Mouse (Mus musculus) liver, embryonic 14.5 days (tissue): Measurements from ENCODE around the gene Bzw2. TPM values are rescaled to one million over a fixed set of nuclear protein-coding genes. Genes with fewer than 3 reads are reported as not detected.

Source experiments
- ATAC-seq: fragments of 200-750 bp; cut with Nextera tagmentation; 2 replicates; pipeline ENCODE4 v1.8.0; 2017; ENCODE audit warnings: moderate number of reproducible peaks, mild to moderate bottlenecking, moderate library complexity; ENCODE audit not compliant: insufficient read depth
- DNase-seq, 3 experiments: peaks; one replicate each; pipeline ENCODE4 v3.0.0-alpha.2; 2012 to 2013; ENCODE audit warnings: low read depth in 3 of 3, low spot score in 3 of 3
- H3K27ac ChIP-seq: fragments of 300-500 bp; sonication (generic); 2 replicates; pipeline ENCODE4 v1.5.1; 2014; ENCODE audit warnings: moderate library complexity, mild to moderate bottlenecking, control low read depth, inconsistent platforms
- H3K27me3 ChIP-seq: fragments of 300-500 bp; sonication (generic); 2 replicates; pipeline ENCODE4 v1.6.1; 2014; ENCODE audit warnings: mild to moderate bottlenecking, low read length, moderate library complexity; ENCODE audit not compliant: control insufficient read depth, insufficient read depth
- H3K36me3 ChIP-seq: fragments of 300-500 bp; sonication (generic); replicated peaks from 2 replicates; pipeline ENCODE4 v1.6.1; 2014; ENCODE audit warnings: low read depth; ENCODE audit not compliant: control insufficient read depth, insufficient read depth
- H3K4me1 ChIP-seq, 2 experiments: fragments of 200-500 bp in 1 of 2; fragments of 300-500 bp in 1 of 2; sonication (generic) in 1 of 2; replicated peaks; 2 replicates each; pipeline ENCODE4 v1.6.1; 2012 to 2014; ENCODE audit warnings: antibody characterized with exemption in 1 of 2, inconsistent platforms in 1 of 2, low read length in 1 of 2; ENCODE audit not compliant: control insufficient read depth in 2 of 2, insufficient read depth in 2 of 2
- H3K4me2 ChIP-seq: fragments of 300-500 bp; sonication (generic); 2 replicates; pipeline ENCODE4 v1.6.1; 2014; ENCODE audit warnings: low read depth, mild to moderate bottlenecking, control low read depth, moderate library complexity
- H3K4me3 ChIP-seq, 2 experiments: fragments of 200-500 bp in 1 of 2; fragments of 300-500 bp in 1 of 2; sonication (generic) in 1 of 2; 2 replicates each; pipeline ENCODE4 v1.5.1; 2012 to 2014; ENCODE audit warnings: low read depth in 2 of 2, low read length in 2 of 2, mild to moderate bottlenecking in 2 of 2, control low read depth in 1 of 2, inconsistent platforms in 1 of 2, moderate library complexity in 1 of 2; ENCODE audit not compliant: insufficient read depth in 1 of 2
- H3K9ac ChIP-seq: fragments of 300-500 bp; sonication (generic); replicated peaks from 2 replicates; pipeline ENCODE4 v1.6.1; 2014; ENCODE audit warnings: mild to moderate bottlenecking, control low read depth, moderate library complexity
- H3K9me3 ChIP-seq: fragments of 300-500 bp; sonication (generic); 2 replicates; pipeline ENCODE4 v1.6.1; 2016; ENCODE audit warnings: low read length, mixed read lengths; ENCODE audit not compliant: control insufficient read depth
- CTCF ChIP-seq: IDR thresholded peaks from 2 replicates; pipeline ENCODE4 v1.5.1; 2016; ENCODE audit warnings: antibody characterized with exemption, low read depth, control low read depth
- EP300 ChIP-seq: IDR thresholded peaks from 2 replicates; pipeline ENCODE4 v1.6.1; 2016; ENCODE audit warnings: antibody characterized with exemption, low read depth
- WGBS: fragments of 180-500 bp; shearing (Covaris S2); extraction: QIAGEN DNeasy Blood & Tissue Kit; methylation state at CpG from one replicate; pipeline ENCODE4 v1.1.7; 2014; ENCODE audit not compliant: insufficient replicate concordance; 5-methylcytosine and 5-hydroxymethylcytosine counted together
- polyA plus RNA-seq, 2 experiments: library from polyadenylated mRNA; depleted of rRNA in 1 of 2; stranded (reverse) in 1 of 2; unstranded in 1 of 2; fragments of >200 nt; fragmentation: Nextera tagmentation in 1 of 2; extraction: Ambion mirVana in 1 of 2; gene quantifications; 2 replicates each; pipeline versions ENCODE4 v1.2.1 to v1.2.3; 2012 to 2014

Bzw2 gene
- polyA plus RNA-seq, 2 experiments: 27.2 to 50.3 TPM

- DNase-seq: no peak
- Histone ChIP-seq H3K4me3 (no peak overlapping the region), H3K27me3 (no peaks in the 10 kb centered on the region), H3K9ac (no peak overlapping the region), H3K4me2 (no peak overlapping the region), H3K4me1 (no peaks in the 10 kb centered on the region), H3K27ac (no peak overlapping the region), H3K9me3 (no peaks in the 10 kb centered on the region), H3K36me3 (no peaks in the 10 kb centered on the region)
- no peak for ATAC-seq
- WGBS: 46% methylated on average over 8 of the region's 8 CpGs
- no peak for TF ChIP-seq CTCF
- no peak for TF ChIP-seq EP300
Observed at GRCm38 (mm10) chr12:36136285-36136684, 21.6 kb downstream of the Bzw2 start.

GRCm38 (mm10) chr12:36135409-36135808 is 22.5 kb downstream of the Bzw2 start:
- H3K4me3 ChIP-seq: no peak overlapping the region
- no peaks in the 10 kb centered on the region for H3K9me3 ChIP-seq
- H3K36me3 ChIP-seq: no peaks in the 10 kb centered on the region
- H3K4me2 ChIP-seq: no peak overlapping the region
- H3K9ac ChIP-seq: no peak overlapping the region
- no peak for ATAC-seq
- no peak for DNase-seq
- H3K27ac ChIP-seq: no peak overlapping the region
- no peak for TF ChIP-seq CTCF
- TF ChIP-seq EP300: no peak
- 53% methylated on average over 3 of the region's 3 CpGs for WGBS
- H3K4me1 ChIP-seq: no peaks in the 10 kb centered on the region
- H3K27me3 ChIP-seq: no peaks in the 10 kb centered on the region

GRCm38 (mm10) chr12:36134111-36134510 is 23.8 kb downstream of the Bzw2 start:
- DNase-seq (no peak), ATAC-seq (no peak)
- H3K4me3 ChIP-seq: no peak overlapping the region
- no peak overlapping the region for H3K27ac ChIP-seq
- H3K27me3 ChIP-seq: no peaks in the 10 kb centered on the region
- no peaks in the 10 kb centered on the region for H3K9me3 ChIP-seq
- H3K4me2 ChIP-seq: no peak overlapping the region
- no peaks in the 10 kb centered on the region for H3K4me1 ChIP-seq
- peaks cover 4% of the 10 kb centered on the region for H3K36me3 ChIP-seq
- no peak for TF ChIP-seq EP300
- no peak for TF ChIP-seq CTCF
- no peak overlapping the region for H3K9ac ChIP-seq
- 80% methylated on average over 5 of the region's 5 CpGs for WGBS

DNA sequence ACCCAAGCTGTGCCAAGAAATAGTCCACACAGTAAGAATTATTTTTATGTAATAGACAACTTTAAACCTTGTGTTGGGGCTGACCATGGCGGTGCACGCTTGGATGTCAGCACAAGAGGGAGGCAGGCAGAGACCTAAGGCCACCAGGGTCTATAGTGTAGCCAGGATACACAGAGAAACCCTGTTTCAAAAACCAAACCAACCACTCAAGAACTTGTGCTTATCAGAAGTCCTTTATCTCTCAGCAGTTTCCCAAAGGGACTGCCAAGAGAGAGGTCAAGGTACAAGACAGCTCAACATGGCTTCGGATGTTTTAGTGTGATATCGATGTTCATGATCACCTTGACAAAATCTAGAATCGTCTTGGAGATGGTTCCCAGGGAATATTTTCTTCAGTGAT is 24.3 kb downstream of the Bzw2 start:
- Histone ChIP-seq H3K9ac (no peak overlapping the region), H3K27me3 (no peaks in the 10 kb centered on the region), H3K4me3 (no peak overlapping the region), H3K9me3 (no peaks in the 10 kb centered on the region), H3K27ac (no peak overlapping the region), H3K4me1 (no peaks in the 10 kb centered on the region), H3K36me3 (peaks cover 6% of the 10 kb centered on the region), H3K4me2 (no peak overlapping the region)
- no peak for TF ChIP-seq CTCF
- TF ChIP-seq EP300: no peak
- DNase-seq: no peak
- ATAC-seq: no peak
- 66% methylated on average over 5 of the region's 5 CpGs for WGBS

DNA sequence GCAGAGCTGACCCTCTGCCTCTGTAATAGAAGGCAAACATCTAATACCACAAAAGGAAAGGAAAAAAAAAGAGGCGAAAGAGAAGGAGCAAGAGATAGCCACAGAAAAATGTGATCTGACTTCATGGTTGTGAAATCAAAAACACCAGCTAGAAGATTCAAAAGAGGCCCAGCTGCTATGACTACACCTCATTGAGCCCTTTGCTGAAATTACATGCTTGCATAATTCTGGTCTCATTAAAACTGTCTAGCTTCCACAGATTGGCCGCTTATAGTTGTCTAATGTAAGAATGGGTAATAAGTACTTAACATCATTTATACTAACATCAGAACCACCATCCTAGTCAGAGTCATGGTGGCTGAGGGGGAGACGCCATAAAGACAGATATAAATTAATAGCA is 25.2 kb downstream of the Bzw2 start:
- no peaks in the 10 kb centered on the region for H3K9me3 ChIP-seq
- H3K9ac ChIP-seq: no peak overlapping the region
- no peak overlapping the region for H3K27ac ChIP-seq
- H3K4me2 ChIP-seq: no peak overlapping the region
- TF ChIP-seq CTCF (no peak), EP300 (no peak)
- no peak overlapping the region for H3K4me3 ChIP-seq
- H3K36me3 ChIP-seq: peaks cover 6% of the 10 kb centered on the region
- no peaks in the 10 kb centered on the region for H3K27me3 ChIP-seq
- no peaks in the 10 kb centered on the region for H3K4me1 ChIP-seq
- 64% methylated on average over 3 of the region's 3 CpGs for WGBS
- ATAC-seq (no peak), DNase-seq (no peak)
